Mouse (Mus musculus) intestine, postnatal 0 days (tissue): ENCODE results near the gene Sik1. TPM values are rescaled to one million over a fixed set of nuclear protein-coding genes. Genes with fewer than 3 reads are reported as not detected.

Experiments used
- ATAC-seq: fragments of 200-750 bp; cut with Nextera tagmentation; 2 replicates; pipeline ENCODE4 v1.8.0; 2017; ENCODE audit warnings: mild to moderate bottlenecking, moderate TSS enrichment, moderate library complexity
- H3K27ac ChIP-seq: fragments of 300-500 bp; sonication (generic); 2 replicates; pipeline ENCODE4 v1.5.1; 2014; ENCODE audit warnings: mild to moderate bottlenecking, low read depth, low read length, moderate library complexity
- H3K27me3 ChIP-seq: fragments of 300-500 bp; sonication (generic); replicated peaks from 2 replicates; pipeline ENCODE4 v1.6.1; 2014; ENCODE audit warnings: low read length, mixed read lengths; ENCODE audit not compliant: control insufficient read depth, insufficient read depth
- H3K36me3 ChIP-seq: fragments of 300-500 bp; sonication (generic); 2 replicates; pipeline ENCODE4 v1.6.1; 2014; ENCODE audit warnings: mild to moderate bottlenecking, moderate library complexity; ENCODE audit not compliant: control insufficient read depth, insufficient read depth
- H3K4me1 ChIP-seq: fragments of 300-500 bp; sonication (generic); replicated peaks from 2 replicates; pipeline ENCODE4 v1.6.1; 2014; ENCODE audit warnings: antibody characterized with exemption, low read length, mixed read lengths; ENCODE audit not compliant: control insufficient read depth, insufficient read depth
- H3K4me2 ChIP-seq: fragments of 300-500 bp; sonication (generic); replicated peaks from 2 replicates; pipeline ENCODE4 v1.6.1; 2014; ENCODE audit warnings: low read depth, mild to moderate bottlenecking, moderate library complexity
- H3K4me3 ChIP-seq: fragments of 300-500 bp; sonication (generic); 2 replicates; pipeline ENCODE4 v1.5.1; 2014; ENCODE audit warnings: low read depth, low read length
- H3K9ac ChIP-seq: fragments of 300-500 bp; sonication (generic); 2 replicates; pipeline ENCODE4 v1.6.1; 2014; ENCODE audit warnings: mild to moderate bottlenecking, low read depth, low read length
- H3K9me3 ChIP-seq: fragments of 300-500 bp; sonication (generic); 2 replicates; pipeline ENCODE4 v1.6.1; 2016; ENCODE audit warnings: mixed run types; ENCODE audit not compliant: control insufficient read depth
- CTCF ChIP-seq: sonication (generic); IDR thresholded peaks from 2 replicates; pipeline ENCODE4 v1.5.1; 2016; ENCODE audit warnings: low read depth, mild to moderate bottlenecking, control low read depth, antibody characterized with exemption, moderate library complexity
- WGBS: fragments of 180-500 bp; shearing (Covaris S2); extraction: QIAGEN DNeasy Blood & Tissue Kit; methylation state at CpG from one replicate; pipeline ENCODE4 v1.1.7; 2014; 5-methylcytosine and 5-hydroxymethylcytosine counted together
- polyA plus RNA-seq: library from polyadenylated mRNA; unstranded; fragments of >200 nt; fragmentation: Nextera tagmentation; extraction: Ambion mirVana; gene quantifications from 2 replicates; pipeline ENCODE4 v1.2.1, GENCODE M21; 2015

The Sik1 gene
- polyA plus RNA-seq, 1 experiment from 2014 or later, result 2.9 TPM

DNA sequence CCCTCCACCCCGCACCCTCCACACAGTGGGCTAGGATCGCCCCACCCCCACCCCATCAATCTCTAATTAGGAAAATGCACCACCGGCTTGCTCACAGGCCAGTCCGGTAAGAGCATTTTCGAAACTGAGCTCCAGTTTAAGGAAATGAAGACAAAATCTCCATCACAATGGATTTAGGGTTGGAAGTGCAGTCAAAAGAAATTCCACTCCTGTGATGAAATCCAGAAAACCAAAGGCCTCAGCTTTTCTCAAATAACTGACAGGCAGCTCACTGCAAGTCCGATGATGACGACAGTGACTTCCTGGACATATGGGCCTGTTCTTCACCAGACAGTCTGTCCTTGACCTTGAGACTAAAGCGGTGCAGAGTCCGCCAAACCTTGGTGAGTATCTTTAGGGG, 36.2 kb downstream of the Sik1 start:
- no peak for ATAC-seq
- Histone ChIP-seq H3K9ac (no peak overlapping the region), H3K9me3 (no peaks in the 10 kb centered on the region), H3K27ac (no peak overlapping the region), H3K4me3 (no peak overlapping the region), H3K27me3 (no peaks in the 10 kb centered on the region), H3K4me1 (no peaks in the 10 kb centered on the region; the same call in 1 of the 2 replicates), H3K36me3 (no peaks in the 10 kb centered on the region), H3K4me2 (no peak overlapping the region)
- WGBS, result 77% methylated on average over 9 of the region's 9 CpGs
- no peak for TF ChIP-seq CTCF

DNA sequence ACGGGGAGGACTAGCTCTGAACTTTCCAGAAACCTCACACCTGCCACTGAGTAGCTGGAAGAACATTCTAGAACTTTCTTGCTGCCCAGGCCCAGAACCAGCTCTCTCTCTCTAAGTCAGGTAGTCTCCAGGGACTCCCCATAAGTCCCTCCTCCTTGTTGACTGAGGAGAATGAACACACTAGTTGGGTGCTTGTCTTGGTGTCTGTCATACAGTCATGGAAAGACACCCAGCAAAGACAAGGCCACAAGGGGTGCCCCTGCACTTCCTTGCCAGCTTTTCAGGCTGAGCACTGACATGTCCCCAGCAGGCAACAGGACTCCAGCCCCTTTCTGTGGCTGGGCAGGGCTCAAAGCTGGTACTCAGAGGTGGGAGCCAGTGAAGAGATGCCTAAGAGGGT, 37.8 kb downstream of the Sik1 start:
- H3K4me2 ChIP-seq, result no peak overlapping the region
- no peaks in the 10 kb centered on the region for H3K36me3 ChIP-seq
- no peak overlapping the region for H3K9ac ChIP-seq
- no peak for ATAC-seq
- no peaks in the 10 kb centered on the region for H3K27me3 ChIP-seq
- H3K9me3 ChIP-seq, result no peaks in the 10 kb centered on the region
- TF ChIP-seq CTCF, result no peak
- no peak overlapping the region for H3K27ac ChIP-seq
- WGBS, result 87% methylated on average over 1 of the region's 1 CpGs
- no peak overlapping the region for H3K4me3 ChIP-seq
- no peaks in the 10 kb centered on the region; the same call in 1 of the 2 replicates for H3K4me1 ChIP-seq

DNA sequence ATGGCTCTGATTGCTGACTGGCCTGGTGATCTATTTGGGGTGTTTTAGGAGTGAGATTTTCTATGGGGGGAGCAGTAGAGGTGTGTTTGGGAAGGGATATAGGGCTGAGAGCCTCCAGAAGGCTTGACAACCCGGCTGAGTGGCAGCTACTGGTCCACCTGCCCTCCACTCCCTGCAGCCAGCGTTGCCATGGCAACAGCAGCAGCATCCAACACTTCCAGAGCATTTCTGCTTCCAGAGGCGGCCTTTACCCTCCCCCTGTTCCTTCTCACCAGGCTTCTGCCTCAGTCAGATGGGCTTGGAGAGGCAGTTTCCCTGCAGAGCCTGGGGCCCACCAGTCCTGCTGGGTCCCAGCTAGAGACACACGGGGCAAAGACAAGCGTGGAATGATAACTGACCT, 38.4 kb downstream of the Sik1 start:
- Histone ChIP-seq H3K4me3 (no peak overlapping the region), H3K4me2 (no peak overlapping the region), H3K9me3 (no peaks in the 10 kb centered on the region), H3K27me3 (no peaks in the 10 kb centered on the region), H3K27ac (no peak overlapping the region), H3K9ac (no peak overlapping the region), H3K36me3 (no peaks in the 10 kb centered on the region), H3K4me1 (no peaks in the 10 kb centered on the region; the same call in 1 of the 2 replicates)
- 56% methylated on average over 5 of the region's 5 CpGs for WGBS
- no peak for ATAC-seq
- TF ChIP-seq CTCF, result no peak

DNA sequence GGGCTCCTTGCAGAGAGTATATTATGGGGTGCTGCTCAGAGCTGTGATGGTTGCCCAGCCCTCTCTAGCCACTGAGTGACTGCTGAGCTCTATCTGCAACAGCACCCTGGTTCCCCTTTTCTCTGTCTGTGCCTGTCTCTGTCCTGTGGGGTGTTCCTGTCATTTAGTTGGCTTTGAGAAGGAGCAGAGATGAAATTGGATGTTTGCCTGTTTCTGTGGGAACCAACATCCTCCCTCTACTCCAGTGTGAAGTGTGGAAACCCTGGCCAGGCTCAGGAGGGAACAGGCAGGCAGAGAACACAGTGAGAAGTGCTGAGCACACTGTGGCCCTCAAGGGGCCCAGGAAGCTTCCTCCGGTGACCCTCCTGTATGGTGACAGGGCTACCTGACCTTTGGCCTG, 40.8 kb downstream of the Sik1 start:
- TF ChIP-seq CTCF, result no peak
- Histone ChIP-seq H3K36me3 (no peaks in the 10 kb centered on the region), H3K4me1 (no peaks in the 10 kb centered on the region; the same call in 1 of the 2 replicates), H3K9ac (no peak overlapping the region; the same call in 1 of the 2 replicates), H3K27me3 (no peaks in the 10 kb centered on the region), H3K9me3 (no peaks in the 10 kb centered on the region), H3K27ac (no peak overlapping the region), H3K4me3 (no peak overlapping the region), H3K4me2 (no peak overlapping the region)
- WGBS, result 56% methylated on average over 1 of the region's 1 CpGs
- peak; percentile 31; the same call in 1 of the 2 replicates for ATAC-seq

DNA sequence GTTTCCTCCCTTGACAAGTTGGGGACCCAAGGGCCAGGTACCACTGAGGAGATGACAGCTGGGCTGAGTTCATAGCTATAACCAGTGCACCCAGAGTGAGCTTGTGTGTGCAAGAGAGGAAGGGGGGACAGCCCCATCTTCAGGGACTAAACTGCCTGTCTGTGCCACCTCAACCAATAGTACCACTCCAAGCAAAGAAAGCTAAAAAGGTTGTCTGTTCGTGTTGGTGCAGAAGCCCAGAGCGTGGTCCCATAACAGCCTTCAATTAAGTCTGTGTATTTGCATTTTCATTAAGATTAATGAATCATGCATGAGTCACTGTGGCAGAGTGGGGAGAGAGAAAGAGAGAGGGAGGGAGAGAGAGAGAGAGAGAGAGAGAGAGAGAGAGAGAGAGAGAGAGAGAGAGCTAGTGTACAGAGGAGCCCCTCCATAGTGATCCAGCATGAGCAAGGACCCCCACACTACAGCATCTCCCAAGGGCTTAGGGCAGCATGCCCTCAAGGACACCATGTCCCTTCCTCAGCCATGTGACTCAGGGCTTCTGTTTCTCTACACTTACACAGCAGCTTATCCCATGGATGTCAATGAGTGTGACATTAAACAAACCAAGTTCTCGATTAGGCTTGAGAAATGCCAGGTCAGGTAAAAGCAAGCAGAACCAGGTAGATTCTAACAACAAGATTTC, 41.5 kb downstream of the Sik1 start:
- no peak for TF ChIP-seq CTCF
- H3K4me1 ChIP-seq, result no peaks in the 10 kb centered on the region; the same call in 1 of the 2 replicates
- no peak overlapping the region for H3K4me2 ChIP-seq
- no peaks in the 10 kb centered on the region for H3K36me3 ChIP-seq
- no peak for ATAC-seq
- no peak overlapping the region for H3K4me3 ChIP-seq
- H3K27ac ChIP-seq, result no peak overlapping the region
- WGBS, result 63% methylated on average over 3 of the region's 3 CpGs
- H3K9ac ChIP-seq, result no peak overlapping the region
- H3K27me3 ChIP-seq, result no peaks in the 10 kb centered on the region
- no peaks in the 10 kb centered on the region for H3K9me3 ChIP-seq

DNA sequence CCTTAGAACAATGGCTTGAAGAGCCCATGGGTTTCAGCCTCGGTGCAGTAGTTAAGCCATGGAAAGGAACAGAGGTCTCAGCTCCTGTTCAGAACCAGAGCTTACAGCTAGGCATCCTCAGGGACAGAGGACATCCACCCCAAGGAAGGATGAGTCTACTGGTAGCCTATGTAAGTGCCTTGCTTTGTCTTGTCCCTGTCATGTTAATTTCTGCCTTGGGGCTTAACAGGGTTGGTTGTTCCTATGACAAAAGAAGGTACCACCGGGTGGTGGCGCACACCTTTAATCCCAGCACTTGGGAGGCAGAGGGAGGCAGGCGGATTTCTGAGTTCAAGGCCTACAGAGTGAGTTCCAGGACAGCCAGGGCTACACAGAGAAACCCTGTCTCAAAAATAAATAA, 44.3 kb downstream of the Sik1 start:
- H3K27me3 ChIP-seq, result no peaks in the 10 kb centered on the region
- H3K27ac ChIP-seq, result no peak overlapping the region
- no peak overlapping the region for H3K9ac ChIP-seq
- no peak overlapping the region for H3K4me3 ChIP-seq
- no peaks in the 10 kb centered on the region for H3K36me3 ChIP-seq
- TF ChIP-seq CTCF, result no peak
- no peaks in the 10 kb centered on the region for H3K9me3 ChIP-seq
- WGBS, result 71% methylated on average over 4 of the region's 4 CpGs
- H3K4me1 ChIP-seq, result no peaks in the 10 kb centered on the region; the same call in 1 of the 2 replicates
- no peak for ATAC-seq
- H3K4me2 ChIP-seq, result no peak overlapping the region
